Mouse (Mus musculus): ENCODE results near the gene Slc25a34.

DNA sequence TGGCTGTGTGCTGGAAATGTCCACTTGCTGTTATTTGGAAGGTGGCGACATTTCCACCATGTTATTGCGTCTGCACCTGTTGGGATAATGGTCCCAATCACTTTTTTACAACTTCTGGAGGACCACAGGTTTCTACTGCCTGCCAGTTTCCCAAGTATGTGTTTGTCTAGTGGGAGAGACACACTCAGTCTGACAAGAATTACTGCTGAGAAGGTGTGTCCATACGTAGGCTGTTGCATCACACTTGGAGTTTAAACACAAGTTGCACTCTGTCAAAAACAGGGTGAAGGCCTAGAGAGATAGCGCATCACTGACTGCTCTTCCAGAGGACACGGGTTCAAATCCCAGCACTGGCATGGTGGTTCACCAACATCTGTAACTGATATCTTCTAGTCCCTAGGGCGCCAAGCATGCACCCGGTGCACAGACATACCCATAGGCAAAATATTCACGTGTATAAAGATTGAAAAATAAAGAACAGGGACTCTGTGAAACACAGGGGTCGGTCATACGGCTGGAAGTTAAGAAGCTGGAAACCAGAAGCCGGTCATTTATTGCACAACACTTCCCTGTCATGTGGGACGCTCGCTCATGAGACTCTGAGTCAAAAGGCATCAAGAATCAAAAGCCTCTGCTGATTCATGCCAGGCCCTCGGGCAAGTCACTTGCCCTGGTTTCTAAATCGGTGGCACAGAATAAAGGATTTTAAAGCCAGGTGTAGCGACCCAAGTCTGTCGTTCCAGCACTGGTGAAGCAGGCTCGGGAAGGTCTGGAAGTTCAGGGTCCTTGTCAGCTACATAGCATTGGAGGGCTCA is 46.5 kb upstream of the Slc25a34 start:
- TF ChIP-seq TAL1 (IDR thresholded peaks at IDR 0.05; ENCODE audit: low read length): no peak
- no peak for TF ChIP-seq GATA1 (IDR thresholded peaks at IDR 0.05; ENCODE audit: low read length)
